Mouse (Mus musculus) myocyte (in vitro differentiated cells): ENCODE results near the gene Rpl3l.

Experiments
- CEBPB ChIP-seq: IDR thresholded peaks from 2 replicates; pipeline ENCODE4 v1.6.1; 2011; ENCODE audit warnings: mild to moderate bottlenecking, moderate library complexity; ENCODE audit not compliant: poor library complexity, insufficient read depth, severe bottlenecking
- MAX ChIP-seq: IDR thresholded peaks from one replicate; pipeline ENCODE4 v1.6.1; 2011; ENCODE audit warnings: low read depth, mild to moderate bottlenecking, control low read depth
- MYOD1 ChIP-seq, 3 experiments: IDR thresholded peaks; one replicate each; pipeline ENCODE4 v1.6.1; 2011; ENCODE audit warnings: control low read depth in 2 of 3, low read depth in 2 of 3, mild to moderate bottlenecking in 2 of 3, moderate library complexity in 1 of 3; ENCODE audit not compliant: insufficient read length in 2 of 3, control insufficient read depth in 1 of 3
- MYOG ChIP-seq, 3 experiments: IDR thresholded peaks; one replicate each; pipeline ENCODE4 v1.6.1; 2011; ENCODE audit warnings: control low read depth in 2 of 3, low read depth in 2 of 3, mild to moderate bottlenecking in 2 of 3; ENCODE audit not compliant: insufficient read length in 2 of 3, control insufficient read depth in 1 of 3, insufficient read depth in 1 of 3
- POLR2A ChIP-seq: IDR thresholded peaks from one replicate; pipeline ENCODE4 v1.6.1; 2011; ENCODE audit warnings: low read depth, mild to moderate bottlenecking, control low read depth, moderate library complexity; ENCODE audit not compliant: insufficient read length
- TCF12 ChIP-seq: IDR thresholded peaks from one replicate; pipeline ENCODE4 v1.6.1; 2011; ENCODE audit warnings: mild to moderate bottlenecking, control low read depth; ENCODE audit not compliant: poor library complexity, insufficient read depth, severe bottlenecking
- USF1 ChIP-seq: IDR thresholded peaks from one replicate; pipeline ENCODE4 v1.6.1; 2011; ENCODE audit warnings: low read depth, mild to moderate bottlenecking, control low read depth, moderate library complexity

DNA sequence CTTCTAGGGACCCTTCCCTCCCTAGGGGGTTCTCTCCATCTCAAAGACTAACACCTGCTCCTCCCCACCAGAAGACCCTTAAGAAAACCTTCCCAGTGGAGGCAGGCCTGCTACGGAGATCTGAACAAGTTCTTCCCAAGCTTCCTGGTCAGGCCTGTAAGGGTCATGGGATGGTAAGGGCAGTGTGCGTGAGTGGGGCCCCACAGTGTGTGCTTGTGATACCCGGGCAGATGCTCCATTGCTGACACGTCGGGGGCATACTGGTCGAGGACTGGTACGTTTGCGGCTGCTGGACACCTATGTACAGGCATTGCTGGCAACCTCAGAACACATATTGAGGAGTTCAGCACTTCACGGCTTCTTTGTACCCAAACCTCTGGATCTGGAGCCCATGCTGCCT is 28.9 kb upstream of the Rpl3l start:
- TF ChIP-seq MAX (no peak), POLR2A (no peak), MYOD1 (IDR thresholded peaks at IDR 0.05; ENCODE audit: control insufficient read depth in 1 of 3, insufficient read length in 2 of 3, low read depth in 2 of 3) (no peak), CEBPB (no peak), TCF12 (no peak), USF1 (no peak), MYOG (IDR thresholded peaks at IDR 0.05; ENCODE audit: control insufficient read depth in 1 of 3, insufficient read depth in 1 of 3, insufficient read length in 2 of 3, low read depth in 2 of 3) (no peak)
